Mouse (Mus musculus) urinary bladder, adult 2 months (tissue): Measurements from ENCODE around the gene Pkd1l3. TPM values are rescaled to one million over a fixed set of nuclear protein-coding genes. Genes with fewer than 3 reads are reported as not detected.
A peak's percentile ranks its signal among the peaks of the same experiment; 100 is the strongest.

Source experiments
- DNase-seq: peaks from one replicate; pipeline ENCODE4 v3.0.0; 2022; ENCODE audit warnings: low spot score
- polyA plus RNA-seq: library from polyadenylated mRNA; depleted of rRNA; stranded (reverse); fragments of >200 nt; gene quantifications from 2 replicates; pipeline ENCODE4 v1.2.3, GENCODE M21; 2012; rRNA removed

Gene Pkd1l3
- 0.04 and 0.10 TPM in 2 replicates for polyA plus RNA-seq

DNA sequence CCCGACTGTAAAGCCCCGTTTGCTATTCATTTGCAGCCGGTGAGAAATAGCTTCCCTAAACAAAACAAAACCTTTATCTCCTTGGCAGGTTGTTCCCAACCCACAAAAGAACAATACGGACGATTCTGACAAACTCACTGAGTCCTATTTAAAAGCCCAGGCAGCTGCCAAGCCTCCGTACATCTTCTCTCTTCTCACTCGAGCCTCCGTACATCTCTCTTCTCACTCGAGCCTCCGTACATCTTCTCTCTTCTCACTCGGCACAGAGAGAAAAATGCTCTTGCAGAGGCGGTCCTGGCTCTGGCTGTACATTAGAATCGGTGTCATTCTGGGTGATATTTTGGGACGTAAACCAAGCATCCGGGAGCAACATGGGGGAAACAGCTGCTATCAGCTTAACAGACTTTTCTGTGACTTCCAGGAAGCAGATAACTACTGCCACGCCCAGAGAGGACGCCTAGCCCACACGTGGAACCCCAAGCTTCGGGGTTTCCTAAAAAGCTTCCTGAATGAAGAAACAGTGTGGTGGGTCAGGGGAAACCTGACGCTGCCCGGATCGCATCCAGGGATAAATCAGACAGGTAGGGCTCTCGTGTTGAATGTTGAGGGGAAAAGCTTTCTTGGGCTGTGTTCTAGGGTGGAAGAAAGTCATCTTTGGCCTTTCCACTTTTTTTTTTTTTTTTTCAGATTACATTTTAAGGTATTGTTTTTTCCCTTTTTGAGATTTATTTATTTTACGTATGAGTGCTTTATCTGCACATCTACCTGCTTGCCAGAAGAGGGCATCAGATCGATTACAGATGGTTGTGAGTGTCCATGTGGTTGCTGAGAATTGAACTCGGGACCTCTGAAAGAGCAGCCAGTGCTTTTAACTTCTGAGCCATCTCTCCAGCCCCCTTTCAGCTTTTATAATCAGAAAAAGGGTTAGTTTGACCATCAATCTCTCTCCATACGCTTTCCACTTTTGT lies at the start of gene Pkd1l3:
TSS of gene Pkd1l3 (plus strand) at position 275 of the 968 bp plus-strand sequence.
- no peak for DNase-seq

DNA sequence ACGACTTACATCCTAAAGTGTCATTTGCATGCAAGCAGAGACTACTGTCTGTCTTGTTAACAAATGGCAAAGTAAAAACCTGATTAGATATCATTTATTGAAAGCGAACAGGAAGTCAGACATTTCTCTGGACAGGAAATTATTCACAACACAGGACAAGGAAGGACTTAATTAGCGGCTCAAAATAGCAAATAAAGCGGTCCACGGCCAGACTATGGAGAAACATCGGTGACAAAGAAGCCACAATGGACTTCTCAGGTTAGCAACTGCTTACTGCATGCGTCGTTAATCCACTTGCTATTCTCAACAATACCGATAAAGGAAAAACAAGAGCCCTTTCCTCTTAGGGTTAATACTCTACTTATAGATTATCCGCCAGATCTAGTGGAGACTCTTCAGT lies 49.6 kb upstream of the Pkd1l3 start:
- DNase-seq = no peak

DNA sequence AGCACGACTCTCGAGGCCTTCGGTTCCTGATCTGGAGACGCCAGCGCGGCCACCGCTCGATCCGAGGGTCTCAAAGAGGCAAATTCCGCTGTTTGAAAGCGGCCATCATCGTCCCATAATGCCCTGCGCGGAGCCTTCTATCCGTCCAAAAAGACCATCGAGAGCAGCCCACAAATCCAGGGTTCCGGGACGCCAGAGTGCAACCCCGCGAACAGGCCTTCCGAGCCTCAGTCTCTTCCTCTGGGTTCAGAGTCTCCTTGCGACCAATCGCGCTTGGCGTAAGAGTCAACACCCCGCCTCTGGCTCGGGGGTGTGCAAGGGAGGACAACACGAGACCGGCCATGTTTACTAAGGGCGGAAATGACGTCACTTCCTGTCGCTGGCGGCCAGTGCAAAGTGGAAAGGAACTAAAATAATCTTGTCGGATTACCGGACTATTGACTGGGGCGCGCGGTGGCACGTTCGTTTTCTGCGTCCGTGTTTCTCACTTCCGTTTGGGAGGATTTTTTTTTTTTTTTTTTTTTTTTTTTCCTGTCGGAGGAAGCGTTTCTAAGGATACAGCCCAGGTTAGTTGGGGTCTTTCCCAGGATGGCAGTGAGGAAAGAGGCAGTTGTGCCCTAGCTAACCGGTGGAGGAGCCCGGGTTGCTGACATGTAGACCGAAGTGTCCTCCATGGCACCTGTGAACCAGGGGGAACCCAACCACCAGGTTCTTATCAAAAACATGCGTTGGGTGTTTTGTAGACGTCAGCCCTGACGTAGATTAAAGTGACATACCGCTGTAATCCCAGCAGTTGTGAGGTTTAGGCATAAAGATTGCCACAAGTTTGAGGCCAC lies 48.6 kb upstream of the Pkd1l3 start, which contains the start of the genes Dhx38 and Txnl4b:
TSS of gene Dhx38 (minus strand) at position 364 of the 836 bp plus-strand sequence.
TSS of gene Txnl4b (plus strand) at position 395 of the 836 bp plus-strand sequence.
- DNase-seq = peak; percentile 84

DNA sequence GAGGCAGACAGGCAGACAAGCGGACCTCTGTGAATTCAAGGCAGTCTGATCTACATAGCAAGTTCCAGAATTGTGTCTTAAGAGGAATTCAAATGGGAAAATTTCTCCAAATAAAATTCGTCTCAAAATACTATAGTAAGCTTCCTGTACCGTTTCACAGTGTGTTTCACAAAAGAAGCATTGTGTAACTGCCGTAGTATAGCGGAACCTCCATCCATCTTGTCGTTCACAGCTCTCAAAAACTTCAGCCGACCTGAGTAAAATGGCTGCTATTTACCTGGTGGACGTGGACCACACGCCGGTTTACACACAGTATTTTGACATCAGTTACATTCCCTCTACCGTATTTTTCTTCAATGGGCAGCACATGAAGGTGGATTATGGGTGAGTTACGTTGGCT lies 43.2 kb upstream of the Pkd1l3 start:
- no peak for DNase-seq

DNA sequence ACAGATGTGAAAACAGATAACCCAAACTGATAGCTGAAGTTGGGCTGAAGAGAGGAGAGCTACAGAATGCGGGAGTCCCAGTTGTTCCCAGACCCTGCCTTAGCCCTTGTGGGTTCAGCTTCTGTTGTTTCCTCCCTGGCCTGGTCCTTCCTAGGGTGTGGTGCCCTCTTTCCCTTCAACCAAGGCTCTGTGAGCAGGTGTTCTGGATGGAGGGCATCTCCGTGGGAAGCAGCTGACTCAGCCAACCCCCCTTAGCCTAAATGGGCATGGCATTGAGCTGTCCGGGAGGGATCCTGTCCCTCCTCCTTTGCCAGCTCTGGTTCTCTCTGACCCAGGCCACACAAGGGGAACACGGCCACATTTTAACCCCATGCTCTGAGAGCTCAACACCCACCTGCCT lies 38.0 kb upstream of the Pkd1l3 start:
- DNase-seq = no peak

DNA sequence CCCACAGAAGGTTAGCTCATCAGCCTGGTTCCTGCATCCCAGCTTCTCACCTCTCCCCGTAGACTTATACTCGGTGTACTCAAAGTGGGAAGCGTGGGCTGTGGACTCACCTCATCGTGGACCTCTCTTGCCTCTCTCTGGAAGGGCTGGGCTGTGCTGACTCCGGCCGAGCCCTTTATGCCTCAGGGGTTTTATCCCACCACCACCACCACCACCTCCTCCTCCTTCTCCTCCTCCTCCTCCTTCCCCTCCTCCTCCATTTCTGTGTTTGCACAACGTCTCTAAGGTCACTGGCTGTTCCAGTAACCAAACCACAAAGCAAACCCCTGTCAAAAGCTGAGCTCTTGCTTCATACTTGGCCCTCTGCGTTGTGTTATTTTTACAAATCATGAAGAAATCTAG lies 35.4 kb upstream of the Pkd1l3 start, which contains the start of gene Hp:
TSS of gene Hp (minus strand) at position 273 of the 402 bp plus-strand sequence.
- DNase-seq = no peak

DNA sequence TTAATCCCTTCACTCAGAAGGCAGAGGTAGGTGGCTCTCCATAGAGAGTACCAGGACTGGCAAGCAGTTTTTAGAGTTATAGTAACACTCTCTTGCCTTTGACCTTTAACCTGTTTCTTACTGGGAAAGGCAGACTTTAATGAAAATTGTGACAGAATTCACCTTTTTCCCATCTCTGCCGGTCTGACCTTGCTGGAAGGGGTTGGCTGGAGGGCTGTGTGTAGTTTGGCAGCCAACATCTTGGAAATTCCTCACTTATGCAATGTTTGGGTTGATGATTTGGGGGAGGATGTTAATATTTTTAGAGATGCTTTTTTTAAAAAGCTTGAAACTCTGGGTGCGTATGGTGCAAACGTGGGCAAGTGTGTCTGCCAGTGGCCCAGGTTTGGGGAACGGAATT lies 30.0 kb upstream of the Pkd1l3 start:
- no peak for DNase-seq

DNA sequence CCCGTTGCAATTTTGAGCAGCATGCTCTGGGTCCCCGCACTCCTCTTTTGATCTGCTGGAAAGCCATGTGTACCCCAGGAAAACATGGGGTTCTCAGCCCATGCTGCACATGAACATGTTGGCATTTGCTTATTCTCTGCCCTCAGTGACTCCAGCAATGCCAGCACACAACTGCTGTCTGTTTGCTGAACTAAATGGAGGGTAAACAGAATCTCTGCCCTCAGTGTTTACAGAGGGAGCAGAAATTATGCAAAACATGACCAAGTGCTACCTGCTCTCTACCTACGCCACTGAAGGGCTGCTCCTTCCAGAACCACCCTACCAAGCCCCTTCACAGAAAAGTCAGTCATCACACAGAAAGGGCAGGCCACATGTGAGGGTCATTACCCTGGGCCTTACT lies 29.5 kb upstream of the Pkd1l3 start:
- DNase-seq = no peak

DNA sequence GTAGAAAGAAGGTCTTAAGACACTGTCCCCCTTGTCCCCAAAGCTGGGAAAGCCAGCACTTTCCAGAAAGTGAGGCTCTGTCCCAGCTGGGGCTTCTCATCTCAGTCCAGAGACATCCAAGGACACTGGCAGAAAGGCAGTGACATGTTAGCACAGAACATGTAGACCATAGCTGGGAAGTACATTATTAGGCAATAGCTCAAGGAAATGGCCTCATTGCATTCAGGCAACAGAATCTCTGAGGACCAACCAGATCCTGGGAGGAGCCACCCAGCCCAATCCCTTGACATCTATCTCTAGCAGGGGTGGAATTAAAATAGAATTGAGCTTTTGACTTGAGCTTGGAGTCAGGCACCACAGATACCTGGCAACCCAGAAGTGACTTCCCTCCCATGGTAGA lies 28.7 kb upstream of the Pkd1l3 start:
- no peak for DNase-seq

DNA sequence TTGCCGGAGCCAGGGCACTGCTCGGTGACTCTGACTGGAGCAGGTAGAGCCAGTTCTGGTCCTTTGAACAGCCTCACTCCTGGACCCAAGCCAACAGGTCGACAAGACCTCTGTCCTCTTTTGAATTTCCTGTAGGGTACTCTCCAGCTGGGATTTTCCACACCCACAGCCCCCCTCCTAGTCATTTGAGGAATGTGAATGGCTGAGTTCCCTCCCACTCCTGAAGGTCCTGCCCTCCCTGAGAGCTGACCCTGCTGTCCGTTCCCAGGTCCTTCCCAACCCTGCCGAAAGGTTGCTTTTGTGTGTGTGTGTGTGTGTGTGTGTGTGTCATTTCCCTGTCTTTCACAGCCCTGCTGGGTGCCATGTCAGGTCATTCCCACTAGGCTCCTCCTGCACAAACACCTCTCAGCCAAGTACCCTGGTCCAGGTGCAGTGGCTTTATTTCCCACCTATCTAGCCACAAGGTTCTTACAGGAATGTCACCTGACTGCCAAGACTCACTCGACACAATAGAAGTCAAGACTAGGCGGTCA lies 27.3 kb upstream of the Pkd1l3 start:
- DNase-seq = peak; percentile 53

DNA sequence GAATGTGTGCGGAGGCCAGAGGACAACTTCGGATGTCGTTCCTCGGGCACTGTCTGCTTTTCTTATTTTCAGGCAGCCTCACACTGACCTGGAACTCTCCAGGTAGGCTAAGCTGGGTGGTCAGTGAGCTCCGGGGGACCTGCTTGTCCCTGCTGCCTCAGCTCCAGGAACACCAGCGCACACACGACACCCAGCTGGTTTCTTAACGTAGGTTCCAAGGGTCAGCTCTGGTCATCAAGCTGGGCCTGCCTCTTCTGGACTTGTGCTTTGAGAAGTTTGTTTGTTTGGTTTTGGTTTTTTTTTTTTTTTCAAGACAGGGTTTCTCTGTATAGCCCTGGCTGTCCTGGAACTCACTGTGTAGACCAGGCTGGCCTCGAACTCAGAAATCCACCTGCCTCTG lies 23.4 kb upstream of the Pkd1l3 start:
- DNase-seq = no peak

DNA sequence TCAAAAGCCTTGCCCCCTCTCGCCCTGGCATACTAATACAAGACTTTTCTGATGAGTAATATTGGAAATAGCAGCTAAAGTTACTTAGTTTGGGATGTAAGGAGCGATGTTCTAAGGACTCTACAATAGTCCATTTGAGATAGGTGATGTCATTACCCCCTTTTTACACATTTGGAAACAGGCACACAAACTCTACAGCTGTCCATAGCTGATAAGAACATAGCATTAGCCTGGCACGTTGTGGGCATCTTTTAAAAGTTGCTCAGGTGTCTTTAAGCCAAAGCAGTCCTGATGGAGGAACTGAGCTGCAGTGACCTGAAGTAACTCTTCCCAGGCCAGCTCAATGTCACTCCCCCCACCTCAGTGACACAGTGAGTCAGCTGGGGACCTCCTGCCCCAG lies 22.9 kb upstream of the Pkd1l3 start:
- DNase-seq = no peak

DNA sequence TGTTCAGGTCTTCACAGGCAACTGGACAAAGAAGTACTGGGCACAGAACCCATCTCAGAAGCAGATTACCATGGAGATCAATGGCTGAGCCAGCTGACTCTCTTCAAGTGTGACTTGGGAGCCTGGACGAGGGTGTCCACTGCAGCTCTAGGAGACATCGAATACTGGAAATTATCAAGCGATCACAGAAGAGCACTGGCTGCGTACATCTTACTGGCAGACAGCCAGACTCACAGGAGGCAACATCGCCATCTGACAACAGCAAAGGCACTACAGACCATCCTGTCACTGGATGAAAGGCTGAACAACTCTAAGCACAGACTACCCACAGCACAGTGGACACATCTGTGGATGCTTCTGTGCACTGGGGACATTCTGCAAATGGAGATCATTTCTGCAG lies 22.2 kb upstream of the Pkd1l3 start:
- DNase-seq = no peak

DNA sequence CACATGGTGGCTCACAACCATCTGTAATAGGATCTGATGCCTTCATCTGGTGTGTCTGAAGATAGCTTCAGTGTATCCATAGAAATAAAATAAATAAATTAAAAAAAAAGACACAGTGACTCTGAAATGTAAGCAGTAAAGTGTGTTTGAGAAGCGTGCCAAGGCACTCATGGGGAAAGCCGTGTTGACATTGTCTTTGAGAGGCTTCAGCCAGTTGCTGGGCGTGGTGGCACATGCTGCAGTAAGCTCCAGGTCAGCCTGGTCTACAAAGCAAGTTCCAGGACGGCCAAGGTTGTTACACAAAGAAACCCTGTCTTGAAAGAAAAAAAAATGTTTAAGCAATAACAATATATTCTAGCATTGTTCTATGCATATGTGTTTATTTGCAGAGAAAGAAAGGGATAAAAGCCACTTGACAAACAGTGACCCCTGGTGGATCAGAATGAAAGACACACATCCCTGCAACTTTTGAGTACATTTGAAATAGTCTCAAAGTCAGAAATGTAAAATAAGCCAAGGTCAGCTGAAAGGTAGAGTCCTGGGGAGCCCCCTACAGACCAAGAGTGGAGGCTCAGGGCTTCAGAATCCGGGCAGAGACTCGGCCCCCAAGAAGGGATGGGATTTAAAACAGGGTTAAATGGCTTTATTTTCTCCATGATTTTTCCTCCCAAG lies 21.1 kb upstream of the Pkd1l3 start:
- DNase-seq = no peak

DNA sequence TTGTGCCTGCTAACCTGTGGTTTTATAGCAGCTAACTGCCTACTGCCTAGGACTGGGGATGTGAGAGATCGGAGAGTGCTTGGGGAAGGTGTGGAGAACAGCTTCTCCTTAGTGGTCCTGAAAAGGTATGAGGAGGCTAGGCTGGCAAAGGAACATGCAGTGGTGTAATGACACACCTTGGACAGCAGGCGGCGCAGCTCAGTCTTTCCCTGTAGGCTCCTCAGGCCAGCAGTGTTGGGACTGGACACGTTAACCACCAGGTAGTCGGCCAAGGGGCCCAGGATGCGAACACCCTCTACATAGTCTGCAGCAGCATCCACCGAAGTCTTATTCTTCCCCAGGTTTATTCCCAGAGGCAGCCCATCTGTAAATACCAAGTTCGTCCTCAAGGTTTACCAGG lies 18.5 kb upstream of the Pkd1l3 start:
- DNase-seq = peak; percentile 45

DNA sequence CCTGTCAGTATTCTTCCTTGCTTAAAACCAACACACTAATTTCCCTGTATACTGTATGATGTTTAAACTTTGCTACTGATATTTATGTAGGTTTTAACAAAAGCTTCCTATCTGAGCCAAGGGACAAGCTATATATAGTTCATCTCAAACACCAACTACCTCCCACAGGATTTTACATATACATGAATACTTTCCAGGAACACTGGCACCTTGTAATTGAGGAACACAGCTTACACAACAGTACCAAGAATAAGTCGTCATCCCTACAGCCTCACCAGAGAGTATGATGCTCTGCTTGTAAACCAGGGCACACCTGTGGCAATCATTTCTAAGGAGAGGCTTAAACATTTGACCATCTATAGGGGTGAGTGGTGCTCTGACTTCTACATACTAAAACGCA lies 7.6 kb upstream of the Pkd1l3 start:
- DNase-seq = no peak

DNA sequence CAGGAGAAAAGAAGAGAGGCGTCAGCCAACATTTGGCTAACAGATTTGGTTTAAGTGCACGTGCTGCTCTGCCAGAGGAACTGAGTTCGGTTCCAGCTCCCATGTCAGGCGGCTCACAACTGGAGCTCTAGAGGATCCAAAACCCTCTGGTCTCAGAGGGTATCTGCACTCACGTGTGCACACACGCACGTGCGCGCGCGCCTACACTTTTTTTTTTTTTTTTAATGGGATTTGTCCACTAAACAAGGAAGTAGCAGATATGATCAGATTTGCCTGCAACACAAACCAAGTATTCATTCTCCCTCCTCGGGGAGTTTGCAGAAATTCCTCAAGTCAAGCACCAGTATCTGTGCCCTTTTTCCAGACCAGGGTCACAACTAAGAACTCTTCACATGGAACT lies 6.7 kb upstream of the Pkd1l3 start:
- DNase-seq = no peak

DNA sequence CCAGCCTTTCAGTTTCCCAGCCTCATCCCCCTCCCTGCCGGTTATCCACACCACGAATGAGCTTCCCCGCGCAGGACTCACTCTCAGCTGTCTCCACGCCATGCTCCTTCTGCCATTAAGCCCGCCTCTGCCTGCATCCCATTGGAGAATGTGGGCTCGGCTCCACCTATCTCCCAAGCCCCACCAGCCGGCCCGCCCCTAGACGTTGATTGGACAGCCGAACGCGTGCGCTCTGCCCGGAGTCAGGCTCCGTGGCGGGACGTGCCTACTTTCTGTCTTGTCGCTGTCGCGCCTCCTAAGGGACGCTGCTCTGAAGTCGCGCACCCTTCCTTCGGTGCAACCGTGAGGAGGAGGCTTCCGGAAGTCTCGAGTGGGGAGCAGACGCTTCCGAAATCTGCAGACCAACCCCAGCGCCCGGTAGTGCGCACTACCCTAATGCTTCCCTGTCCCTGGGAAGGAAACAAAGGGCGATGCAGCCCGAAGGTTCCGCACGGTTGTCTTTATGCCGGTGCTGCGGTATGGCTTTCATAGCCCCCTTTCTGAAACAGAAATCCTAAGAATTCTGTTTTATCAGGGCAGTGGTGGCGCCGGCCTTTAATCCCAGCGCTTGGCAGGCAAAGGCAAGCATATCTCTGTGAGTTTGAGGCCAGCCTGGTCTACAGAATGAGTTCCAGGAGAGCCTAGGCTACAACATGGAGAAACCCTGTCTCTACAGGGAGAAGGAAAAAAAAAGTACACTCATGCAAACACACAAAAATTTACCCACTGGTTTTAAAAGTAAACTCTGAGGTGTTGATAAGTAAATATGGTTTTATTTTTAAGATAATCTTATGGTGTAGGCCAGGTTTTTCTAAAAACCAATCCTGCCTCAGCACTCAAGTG lies 5.8 kb upstream of the Pkd1l3 start, which contains the start of gene Dhodh:
TSS of gene Dhodh (minus strand) at position 403 of the 882 bp plus-strand sequence.
- DNase-seq = peak; percentile 91

DNA sequence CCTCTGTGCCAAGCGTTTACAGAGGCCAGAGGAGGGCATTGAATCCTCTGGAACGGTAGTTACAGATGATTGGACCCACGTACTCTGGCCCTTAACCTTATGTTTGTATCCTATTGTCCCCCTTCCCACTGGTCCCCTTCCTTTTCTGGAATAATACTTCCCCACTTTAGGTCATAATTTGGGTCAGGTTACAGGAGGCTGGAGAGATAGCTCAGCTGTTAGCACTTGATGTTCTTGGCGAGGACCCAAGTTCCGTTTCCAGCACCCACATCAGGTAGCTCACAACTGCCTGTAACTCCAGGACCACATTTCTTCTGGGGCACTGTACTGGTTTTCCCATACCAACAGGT lies 5.2 kb upstream of the Pkd1l3 start:
- no peak for DNase-seq

DNA sequence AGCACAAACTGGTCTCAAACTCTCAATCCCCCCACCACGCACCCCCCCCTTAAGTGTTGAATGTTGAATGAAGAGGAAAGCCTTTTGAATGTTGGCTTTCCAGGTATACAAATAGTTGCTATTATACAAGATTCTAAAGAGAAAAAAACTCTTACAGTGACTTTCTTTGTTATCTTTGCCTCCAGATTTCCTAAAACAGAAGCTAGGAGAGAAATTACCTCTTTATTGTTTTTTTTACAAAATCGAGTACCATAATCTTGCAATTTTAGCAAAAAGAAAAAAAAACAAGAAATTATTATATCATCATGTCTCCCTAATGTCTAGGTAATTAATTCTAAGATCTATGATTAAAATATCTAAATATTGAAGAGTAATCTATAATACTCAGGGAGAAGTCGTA lies 1.3 kb downstream of the Pkd1l3 start:
- DNase-seq = no peak

DNA sequence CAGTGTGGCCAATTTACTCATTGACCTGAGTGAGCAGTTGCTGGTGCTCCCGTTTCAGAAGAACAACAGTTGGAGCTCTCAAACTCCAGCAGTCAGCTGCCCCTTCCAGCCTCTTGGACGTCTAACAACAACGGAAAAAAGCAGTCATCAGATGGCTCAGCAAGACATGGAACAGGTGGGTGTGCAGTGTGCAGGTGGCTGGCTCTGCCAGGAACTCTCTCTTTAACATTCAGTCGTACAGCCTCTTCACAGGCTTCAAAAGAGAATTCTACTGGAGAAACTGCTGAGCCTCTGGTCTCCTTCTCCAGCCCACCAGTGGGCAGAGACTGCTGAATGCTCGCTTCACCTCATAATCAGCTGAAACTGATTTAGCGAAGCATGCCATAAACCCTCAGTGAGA lies 14.3 kb downstream of the Pkd1l3 start:
- DNase-seq = no peak
